Mouse (Mus musculus) left cerebral cortex, adult 8-10 months (tissue): ENCODE results near the gene Ldb3. TPM values are rescaled to one million over a fixed set of nuclear protein-coding genes. Genes with fewer than 3 reads are reported as not detected.

Experiments used
- DNase-seq, 2 experiments: peaks; one replicate each; pipeline ENCODE4 v3.0.0; 2022; ENCODE audit warnings: low spot score in 2 of 2
- total RNA-seq, 4 experiments: library from RNA; stranded (reverse); gene quantifications; 2 replicates each; pipeline ENCODE4 v1.2.4; 2022

Ldb3 gene
- total RNA-seq, 4 experiments from 2014 or later: 4.8 to 5.4 (median 5.2) TPM

DNA sequence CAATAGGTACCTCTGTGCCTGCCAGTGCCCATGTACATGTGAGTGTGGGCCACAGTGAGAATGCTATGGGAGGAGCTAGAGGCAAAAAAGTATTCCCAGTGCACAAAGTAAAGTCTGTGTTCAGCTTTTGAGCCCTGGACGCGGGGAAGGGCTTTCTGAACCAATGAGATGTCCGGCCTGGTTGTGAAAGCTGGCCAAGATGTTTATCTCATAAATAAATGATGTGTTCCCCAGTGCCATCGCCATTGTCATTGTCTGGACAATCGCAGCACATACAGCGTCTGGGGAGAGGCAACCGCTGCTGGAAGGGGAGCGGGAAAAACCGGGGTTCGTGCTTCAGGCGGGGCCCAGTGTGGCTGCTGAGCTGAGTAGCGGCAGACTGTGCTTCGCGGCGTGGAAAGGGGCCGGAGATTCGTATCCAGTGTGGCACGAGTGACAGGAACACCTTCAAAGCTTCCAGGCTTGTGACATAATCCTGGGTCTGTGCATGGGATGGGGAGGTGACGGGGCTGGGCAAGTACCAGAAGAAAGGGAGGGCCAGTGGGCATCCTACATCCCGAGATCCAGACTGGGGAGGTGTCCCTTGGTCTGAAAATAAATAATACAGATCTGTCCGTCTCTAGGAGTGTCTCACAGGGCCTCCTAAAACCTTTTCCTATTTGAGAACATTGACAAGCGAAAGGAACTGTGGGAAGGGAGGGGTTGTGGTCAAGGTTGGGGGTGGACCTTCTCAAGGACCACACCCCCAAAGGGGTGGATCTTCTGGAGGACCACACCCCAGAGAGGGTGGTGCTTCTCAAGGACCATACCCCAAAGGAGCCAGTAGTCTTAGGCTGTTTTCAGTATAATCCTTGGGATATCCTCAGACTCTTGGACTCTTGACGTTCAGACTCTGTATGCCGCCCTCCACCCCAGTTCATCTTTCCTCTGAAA lies 2.5 kb upstream of the Ldb3 start:
- peak in 1 of 2 experiments; percentile 32 for DNase-seq

DNA sequence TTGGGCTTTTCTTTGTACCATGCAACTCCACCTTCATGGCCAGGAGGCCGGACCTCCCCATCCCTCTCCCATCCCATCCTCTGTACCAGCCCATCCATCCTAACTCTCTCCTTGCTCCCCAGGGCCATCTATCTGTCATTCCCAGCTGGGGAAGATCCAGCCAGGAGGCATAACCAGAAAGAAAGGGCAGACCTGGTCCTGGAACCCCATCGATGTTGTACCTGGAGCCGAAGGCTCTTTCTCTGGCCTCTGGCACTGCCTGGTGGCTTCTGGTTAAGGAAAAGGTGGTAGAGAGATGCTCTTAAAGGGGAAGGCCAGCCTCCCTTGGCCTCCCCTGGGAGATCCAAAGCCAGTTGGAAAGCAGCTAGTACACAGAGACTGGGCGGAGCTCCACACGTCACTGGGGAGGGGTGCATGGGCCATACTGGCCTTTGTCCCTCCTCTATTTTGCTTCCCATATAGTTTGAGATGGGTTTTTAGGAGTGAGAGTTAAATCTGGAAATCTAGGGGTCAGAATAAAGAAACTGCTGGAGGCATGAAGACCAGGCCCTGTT lies 1.6 kb upstream of the Ldb3 start:
- no peak for DNase-seq

DNA sequence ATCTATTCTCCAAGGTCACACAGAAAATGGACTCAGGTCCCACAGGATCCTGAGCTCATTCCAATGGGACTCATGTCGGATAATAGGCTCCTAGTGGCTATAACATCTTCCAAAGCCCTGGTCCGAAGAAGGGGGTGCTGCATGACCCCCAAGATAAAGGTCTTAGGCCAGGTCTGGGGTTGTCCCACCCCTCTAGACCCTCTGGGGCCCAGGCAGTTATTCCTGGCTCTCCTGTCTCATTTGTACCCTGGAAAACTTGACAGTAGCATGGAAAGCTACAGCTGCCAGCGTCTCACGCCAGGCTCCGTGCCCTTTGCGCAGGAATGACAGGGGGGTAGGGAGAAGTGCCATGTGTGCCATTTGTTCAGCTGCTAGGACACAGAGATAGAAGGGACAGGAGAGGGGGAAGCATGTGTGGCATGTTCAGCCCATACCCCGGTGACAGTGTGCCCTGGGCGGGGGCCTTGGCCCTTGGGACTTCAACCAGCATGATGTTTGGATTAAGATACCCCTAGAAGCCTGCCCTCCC lies 767 bp upstream of the Ldb3 start:
- DNase-seq: no peak

DNA sequence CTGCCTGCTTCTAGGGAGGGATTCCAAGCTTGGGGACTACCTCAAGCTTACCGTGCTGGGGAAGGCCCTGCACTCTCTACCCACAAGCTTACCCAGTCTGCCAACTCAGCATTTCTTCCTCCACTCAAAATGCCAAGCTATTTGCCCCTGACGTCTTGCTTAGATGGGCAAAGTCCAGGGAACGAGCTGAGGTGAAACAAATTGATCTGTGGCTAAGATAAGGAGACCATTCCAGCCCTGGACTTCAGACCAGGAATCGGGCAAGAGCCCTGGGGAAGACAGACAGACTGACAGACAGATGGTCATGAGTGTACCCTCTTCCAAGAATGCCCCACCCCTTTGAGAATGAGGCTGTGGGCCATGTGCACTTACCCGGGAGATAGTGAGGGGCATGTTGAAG lies 477 bp downstream of the Ldb3 start:
- DNase-seq: no peak

DNA sequence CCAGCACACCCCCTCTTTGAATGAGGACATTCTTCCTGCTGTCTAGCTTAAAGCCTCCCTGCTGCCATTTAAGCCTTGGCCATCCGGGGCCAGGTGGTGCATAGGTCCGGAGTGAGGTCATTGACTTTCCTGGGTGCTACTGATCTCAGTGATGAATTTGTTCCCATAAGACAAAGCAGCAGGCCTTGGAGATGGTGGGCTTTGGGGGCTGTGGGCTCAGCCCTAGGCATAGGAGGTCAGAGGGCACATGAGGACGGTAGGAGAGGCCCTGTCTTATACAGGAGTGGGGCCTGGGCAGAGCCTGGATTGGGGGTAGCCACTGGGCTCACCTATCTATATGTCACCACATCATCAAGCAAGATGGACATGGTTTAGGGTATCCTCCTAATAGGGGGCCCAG lies 1.6 kb downstream of the Ldb3 start:
- DNase-seq: no peak

DNA sequence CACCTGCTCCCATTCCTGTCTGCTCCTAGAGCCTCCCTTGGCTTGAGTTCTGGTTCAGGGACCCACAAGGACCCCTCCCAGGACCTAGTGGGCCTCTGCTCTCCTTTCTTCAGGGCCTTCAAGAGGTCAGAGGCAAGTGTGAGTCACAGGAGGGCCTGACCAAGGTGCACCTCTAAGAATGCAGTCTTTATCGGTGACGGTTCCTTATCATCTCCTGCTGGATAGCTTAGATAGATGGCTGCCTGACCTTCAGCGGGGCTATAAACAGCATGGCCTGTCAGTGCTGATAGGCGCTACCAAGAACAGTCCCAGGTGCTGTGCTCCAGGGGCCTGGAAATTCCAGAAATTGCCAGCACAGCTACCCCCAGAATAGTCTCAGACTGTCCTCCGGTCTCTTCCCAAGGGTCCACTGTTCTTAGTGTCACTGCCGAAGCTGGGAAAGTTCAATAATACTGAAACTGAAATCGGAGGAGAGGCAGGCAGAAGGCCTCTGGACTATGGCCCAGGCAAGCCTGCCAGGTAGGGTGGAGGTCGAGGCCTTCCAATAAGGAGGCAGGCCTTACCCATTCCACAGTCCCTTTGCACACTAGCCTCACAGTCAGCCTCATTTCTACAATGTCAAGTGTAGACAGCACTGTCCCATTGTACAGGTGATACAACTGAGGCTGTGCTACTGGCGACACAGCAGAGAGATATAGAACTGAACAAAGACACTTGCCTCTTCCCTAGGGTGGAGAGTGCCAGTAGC lies 3.0 kb downstream of the Ldb3 start:
- DNase-seq: no peak

DNA sequence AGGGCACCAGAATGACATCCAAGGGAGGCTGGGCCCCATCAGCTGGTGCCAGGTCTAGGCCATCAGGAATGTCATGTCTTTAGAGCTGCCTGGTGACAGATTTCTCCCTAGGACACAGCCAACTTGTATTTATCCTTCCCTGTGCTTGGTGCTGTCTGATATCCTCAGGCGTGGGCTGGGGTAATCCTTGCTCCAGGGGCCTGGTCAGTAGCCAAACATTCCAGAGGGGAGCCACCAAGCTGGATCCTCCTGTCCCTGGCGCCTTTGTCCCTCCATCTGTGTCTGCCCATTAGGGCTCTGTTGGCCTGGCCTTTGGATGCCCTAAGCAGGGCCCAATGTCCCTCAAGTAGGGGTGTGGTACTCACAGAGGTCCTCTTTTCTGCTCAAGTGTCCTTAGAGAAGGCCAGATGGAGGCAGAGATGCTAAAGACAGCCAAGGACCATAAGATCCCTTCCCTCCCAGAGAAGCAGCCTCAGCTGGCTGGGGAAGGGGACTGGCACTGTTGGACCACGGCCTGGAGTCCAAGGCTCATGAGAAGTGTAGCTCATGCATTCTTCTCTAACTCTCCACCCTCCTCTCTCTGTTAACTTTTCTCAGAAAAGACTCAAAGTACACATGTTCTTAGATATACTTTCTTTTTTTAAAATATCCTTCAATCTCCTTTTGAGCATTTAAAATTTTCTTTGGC lies 5.6 kb downstream of the Ldb3 start:
- no peak for DNase-seq

DNA sequence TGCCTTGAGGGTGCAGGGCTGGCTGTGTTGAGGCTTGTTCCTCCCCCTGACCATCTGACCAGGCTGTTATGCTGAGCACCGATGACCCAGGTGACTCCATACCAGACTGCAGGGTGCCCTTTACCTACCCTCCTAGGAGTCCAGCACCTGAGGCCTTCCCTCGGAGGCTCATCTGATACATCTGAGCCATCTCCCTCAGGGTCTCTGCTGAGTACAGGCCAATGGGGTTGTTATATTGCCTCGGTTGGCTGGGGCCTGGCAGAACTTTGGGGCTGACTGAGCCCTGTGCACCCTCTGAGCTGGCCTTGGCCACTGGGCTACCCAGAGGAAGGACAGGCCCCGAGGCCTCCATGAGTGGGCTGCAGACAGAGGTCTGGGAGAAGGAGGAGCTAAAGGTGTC lies 11.6 kb downstream of the Ldb3 start:
- no peak for DNase-seq

DNA sequence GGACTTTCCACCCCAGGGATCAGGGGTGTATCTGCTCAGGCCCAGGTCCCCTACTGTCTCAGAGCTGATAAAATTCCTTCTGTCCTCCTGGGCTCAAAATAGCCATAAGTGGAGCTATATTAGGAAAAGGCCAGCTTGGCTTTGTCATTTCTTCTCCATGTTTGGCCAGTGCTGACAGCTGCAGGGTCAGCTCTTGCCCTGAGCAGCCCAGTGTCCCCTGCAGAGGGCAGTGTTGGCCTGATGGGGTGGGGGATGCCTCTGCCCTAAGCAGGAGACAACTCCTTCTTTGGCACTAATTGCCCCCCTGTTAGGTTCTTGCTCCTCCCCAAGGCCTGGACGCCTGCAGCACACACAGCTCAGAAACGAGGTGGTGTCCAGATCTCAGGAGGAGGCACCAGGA lies 14.4 kb downstream of the Ldb3 start:
- no peak for DNase-seq

DNA sequence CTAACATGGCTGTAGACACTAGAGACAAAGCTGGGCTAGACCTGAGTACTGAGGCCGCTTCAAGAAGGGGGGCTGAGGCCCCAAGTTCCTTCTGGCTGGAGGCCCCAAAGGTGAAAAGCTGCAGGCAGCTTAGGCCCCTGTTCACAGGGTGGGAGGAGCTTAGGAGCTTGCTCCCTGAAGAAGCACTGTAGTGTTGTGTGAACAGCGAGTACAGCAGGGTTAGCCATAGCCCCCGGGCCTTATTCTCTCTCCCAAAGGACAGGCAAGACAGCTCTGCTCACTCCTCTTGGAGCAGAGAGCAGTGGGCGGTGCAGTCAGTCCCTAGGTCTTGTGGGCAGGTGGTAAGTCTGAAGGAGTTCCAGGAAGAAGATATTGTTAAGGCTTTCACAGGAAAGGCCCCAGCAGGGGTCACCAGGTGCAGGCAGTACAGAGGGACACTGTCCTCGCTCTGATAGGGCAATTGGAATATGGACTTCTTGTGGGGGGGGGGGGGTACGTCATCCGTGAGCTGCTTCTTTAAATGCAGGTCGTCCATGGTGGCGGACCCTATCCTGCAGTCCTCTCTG lies 15.1 kb downstream of the Ldb3 start:
- no peak for DNase-seq

DNA sequence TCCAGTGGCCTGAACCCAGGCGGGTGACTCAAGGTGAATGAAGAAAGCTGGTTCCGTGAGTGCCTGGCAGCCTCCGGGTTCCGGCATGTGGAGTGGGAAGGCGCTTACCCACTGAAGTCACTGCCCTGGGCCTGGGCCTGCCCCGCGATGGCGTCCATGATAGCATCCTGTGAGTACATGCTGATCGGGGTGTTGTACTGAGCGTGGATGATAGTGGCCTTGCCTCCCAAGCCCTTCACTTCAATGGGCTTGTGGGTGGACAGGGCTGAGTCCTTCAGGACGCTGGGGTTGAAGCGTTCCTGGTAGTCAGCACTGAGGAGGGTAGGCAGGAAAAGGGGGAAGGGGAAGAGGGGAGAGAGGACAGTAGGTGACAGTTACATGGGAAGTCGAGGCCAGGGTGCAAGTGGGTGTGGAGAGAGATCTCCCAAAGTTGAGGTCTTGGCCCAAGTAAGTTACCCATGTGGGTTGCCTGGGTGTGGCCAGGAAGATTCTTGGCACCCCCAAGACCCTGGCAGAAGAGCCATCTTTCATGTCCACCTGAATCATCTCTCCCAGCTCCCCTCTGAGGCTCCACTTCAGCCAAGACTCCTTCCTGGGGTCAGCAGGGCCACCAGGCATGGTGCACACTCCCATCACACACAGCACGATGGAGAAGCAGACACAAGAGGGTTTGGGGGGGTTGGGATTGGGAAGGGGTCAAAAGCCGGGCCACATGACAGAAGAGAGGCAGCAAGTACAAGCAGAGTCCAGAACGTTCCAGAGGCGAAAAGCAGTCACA lies 16.7 kb downstream of the Ldb3 start:
- DNase-seq: no peak

DNA sequence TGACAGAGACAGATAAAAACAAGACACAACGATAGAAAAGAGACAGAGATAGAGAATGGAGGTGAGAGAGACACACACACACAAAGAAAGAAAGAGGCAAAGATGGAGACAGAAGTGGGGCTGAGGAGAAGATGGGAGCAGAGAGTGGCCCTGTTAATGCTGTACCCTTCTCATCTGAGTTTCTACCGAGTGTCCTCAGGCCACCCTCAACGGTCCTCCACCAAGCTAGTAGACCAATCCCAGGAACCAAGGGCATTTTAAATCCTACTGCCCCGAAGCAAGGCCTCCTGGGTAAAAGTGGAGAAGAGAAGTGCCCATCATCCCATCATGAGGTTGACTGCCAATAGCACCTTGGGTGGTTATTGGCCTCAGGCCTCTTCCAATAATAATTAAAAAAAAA lies 17.6 kb downstream of the Ldb3 start:
- no peak for DNase-seq

DNA sequence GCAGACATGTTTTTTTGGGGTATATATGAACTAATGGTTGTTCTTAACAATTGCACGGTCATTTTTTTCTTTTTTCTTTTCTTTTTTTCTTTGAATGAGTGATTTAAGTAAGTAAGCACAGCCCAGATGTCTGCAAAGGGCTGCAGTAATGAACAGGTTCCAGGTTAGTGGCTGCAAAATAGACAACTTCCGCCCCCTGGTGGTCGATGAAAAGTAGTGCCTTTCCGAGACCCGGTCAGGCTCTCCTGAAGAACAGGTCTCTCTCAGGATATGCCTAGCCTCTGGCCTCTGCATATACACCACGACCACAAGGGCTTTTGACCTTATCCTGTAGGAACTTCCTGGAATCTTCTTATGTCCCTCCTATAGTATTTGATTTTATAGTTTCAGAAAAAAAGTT lies 18.2 kb downstream of the Ldb3 start:
- DNase-seq: peak in 1 of 2 experiments; percentile 45

DNA sequence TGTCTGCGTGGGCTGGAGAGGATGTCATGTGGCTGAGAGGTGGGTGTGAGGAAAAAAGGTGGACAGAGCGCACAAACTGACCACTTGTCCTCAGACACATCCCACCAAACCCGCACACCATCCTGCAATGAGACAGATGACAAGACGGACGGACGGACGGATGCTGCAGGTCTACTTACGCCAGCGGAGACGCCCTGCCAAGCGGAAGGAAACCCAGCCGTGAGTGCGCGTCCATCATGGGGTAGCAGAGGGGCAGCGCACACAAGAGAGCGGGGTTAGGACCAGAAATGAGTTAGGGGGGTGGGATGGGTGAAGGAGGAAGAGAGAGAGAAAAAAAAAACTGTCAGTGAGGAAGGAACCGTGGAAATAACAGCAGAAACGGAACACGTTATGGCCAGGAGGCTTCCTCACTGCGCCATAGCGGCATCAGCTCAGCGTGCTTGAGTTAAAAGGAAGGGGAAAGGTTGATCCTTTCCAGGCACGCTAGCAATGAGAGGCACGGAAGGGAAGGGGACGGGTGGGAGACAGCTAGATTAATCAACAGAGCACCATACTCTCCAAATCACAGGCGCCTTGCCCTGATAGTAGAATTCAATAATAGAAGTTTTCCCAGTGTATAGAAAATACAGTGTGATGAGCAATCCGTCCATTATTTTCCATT lies 18.8 kb downstream of the Ldb3 start:
- no peak for DNase-seq

DNA sequence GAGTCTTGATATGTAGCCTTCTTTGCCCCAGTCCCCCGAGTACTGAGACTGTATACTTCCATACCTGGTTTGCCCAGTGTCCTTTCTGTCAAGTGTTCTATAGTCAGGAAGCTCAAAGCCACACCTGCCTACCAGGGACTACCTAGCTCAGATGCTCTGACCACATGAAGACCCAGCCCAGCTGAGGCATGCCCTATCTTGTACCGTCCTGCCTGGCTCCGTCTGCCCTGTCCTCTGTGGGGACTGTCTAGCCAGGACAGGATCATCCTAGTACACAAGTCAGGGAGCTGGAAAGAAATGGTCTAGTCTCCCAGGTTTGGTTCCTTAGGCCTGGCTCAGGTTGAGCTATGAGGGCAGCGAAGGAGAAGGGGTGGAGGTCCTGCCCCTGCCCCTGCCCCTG lies 19.9 kb downstream of the Ldb3 start:
- DNase-seq: no peak

DNA sequence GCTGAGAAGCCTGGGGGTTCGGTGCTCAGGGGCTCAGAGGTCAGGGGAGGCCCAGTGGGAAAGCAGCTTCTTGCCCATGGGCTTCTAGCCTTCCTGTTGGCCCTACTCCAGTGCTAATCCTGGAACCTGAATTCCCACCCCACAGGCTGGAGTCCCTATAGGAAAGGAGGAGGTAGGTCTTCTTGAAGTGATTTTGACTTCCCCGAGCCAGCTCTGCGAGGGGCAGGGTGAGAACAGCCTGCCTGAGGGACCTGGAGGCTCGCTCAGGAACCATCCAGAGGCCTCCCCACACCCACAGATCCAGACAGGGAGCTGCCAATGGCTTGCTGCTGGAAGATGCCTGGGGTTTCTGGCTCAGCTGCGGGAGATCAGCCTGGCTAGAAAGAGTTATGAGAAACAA lies 20.8 kb downstream of the Ldb3 start:
- DNase-seq: no peak

DNA sequence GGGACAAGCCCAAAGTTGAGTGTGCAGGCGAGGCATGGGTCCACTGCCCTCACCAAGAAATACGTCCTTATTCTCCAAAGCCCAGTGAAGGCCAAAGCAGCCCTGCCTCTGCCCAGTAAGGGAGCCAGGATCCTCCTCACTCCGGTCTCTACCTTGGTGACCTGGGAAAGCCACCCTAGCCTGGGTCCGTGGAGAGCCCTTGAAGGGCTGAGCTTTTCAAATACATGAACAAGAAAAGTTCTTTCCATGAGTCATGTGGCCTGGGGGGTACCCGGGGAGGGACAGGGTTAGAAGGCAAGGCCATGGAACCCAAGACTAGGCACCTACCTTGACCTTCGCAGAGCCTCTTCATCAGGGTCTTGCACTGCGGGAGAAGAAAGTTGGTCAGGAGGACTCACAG lies 22.0 kb downstream of the Ldb3 start:
- no peak for DNase-seq

DNA sequence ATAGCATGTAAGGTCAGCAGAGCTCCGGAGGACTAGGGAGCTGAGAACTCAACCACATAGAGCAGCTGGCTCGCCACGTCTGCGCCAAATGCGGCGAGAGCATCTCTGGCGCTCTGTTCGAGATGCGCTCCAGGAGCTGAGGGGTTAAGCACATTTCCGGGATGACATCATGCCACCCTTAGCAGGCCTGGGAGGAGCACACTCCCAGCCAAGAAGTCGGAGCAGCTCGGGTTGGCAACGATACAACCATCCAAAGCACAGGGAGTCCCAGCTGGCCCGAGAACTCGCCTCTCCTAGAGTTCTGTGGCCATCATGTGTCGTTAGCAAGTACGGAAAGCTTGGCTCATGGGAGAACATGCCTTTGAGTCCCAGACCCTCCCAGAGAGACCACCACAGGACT lies 22.8 kb downstream of the Ldb3 start:
- DNase-seq: no peak

DNA sequence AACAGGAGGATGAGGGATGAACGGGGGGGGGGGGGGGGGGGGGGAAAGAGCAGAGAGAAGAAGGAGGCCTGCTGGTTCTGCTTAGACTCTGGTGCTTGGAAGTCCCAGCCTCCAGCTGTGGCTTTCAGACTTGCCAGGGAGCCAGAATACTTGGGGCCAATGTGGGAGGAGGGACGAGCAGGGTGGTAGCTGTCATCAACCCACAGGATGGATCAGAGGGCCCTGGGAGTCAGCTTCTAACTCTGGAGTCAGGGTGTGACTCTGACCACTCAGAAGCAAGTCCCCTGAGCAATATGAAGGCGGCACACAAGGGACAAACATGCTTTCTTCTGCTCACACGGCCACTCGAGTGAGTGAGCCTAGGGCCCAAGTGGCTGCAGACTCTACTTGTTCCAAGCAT lies 23.8 kb downstream of the Ldb3 start:
- DNase-seq: no peak

DNA sequence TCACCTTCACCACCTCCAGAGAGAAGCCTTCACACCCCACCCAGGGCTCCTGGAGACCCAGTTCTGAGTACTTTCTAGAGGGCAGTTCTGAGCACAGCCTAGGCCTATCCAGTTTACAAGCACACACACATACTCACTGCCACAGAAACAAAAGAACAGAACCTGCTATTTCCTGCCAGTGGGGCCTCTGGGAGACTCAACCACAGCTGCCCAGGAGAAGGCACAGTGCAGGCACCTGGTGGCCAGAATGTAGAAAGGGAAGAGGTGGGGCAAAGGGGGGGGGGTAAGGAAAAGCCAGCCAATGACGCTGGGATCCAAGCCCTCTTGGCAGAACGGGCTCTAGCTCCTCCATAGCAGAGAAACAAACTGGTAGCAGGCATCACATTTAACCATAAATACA lies 26.1 kb downstream of the Ldb3 start:
- no peak for DNase-seq
